Mouse (Mus musculus) layer of hippocampus, adult 18-20 months (tissue): ENCODE results near the gene Slc25a19. TPM values are rescaled to one million over a fixed set of nuclear protein-coding genes. Genes with fewer than 3 reads are reported as not detected.

Experiments
- DNase-seq, 2 experiments: peaks; one replicate each; pipeline ENCODE4 v3.0.0; 2022; ENCODE audit warnings: low spot score in 2 of 2
- total RNA-seq, 2 experiments: library from RNA; stranded (reverse); gene quantifications; 2 replicates each; pipeline ENCODE4 v1.2.3; 2021

The Slc25a19 gene
- total RNA-seq, 2 experiments from 2014 or later: 59.2 to 61.9 TPM

- DNase-seq: no peak
Observed at GRCm38 (mm10) chr11:115619949-115620348, 8.1 kb downstream of the Slc25a19 start.

GRCm38 (mm10) chr11:115618732-115619516, 9.2 kb downstream of the Slc25a19 start:
- DNase-seq: no peak

- no peak for DNase-seq
Observed at GRCm38 (mm10) chr11:115618001-115618400, 10.1 kb downstream of the Slc25a19 start.

GRCm38 (mm10) chr11:115616893-115617292, 11.2 kb downstream of the Slc25a19 start:
- DNase-seq: no peak

GRCm38 (mm10) chr11:115616371-115616770, 11.7 kb downstream of the Slc25a19 start:
- no peak for DNase-seq

GRCm38 (mm10) chr11:115615875-115616274, 12.2 kb downstream of the Slc25a19 start:
- no peak for DNase-seq

- no peak for DNase-seq
Observed at GRCm38 (mm10) chr11:115615108-115615825, 12.8 kb downstream of the Slc25a19 start.

- DNase-seq: no peak
Observed at GRCm38 (mm10) chr11:115614346-115615107, 13.6 kb downstream of the Slc25a19 start.

- no peak for DNase-seq
Observed at GRCm38 (mm10) chr11:115613138-115613945, 14.8 kb downstream of the Slc25a19 start.

GRCm38 (mm10) chr11:115612410-115613137, 15.5 kb downstream of the Slc25a19 start, which contains the start of gene Mif4gd:
Mif4gd (minus strand) TSS chr11:115612969.
- DNase-seq: peak; percentile 70 to 73

GRCm38 (mm10) chr11:115612059-115612409, 16.1 kb downstream of the Slc25a19 start:
- peak in 1 of 2 experiments; percentile 58 for DNase-seq

GRCm38 (mm10) chr11:115611173-115611572, 16.9 kb downstream of the Slc25a19 start:
- DNase-seq: no peak

GRCm38 (mm10) chr11:115609576-115609975, 18.5 kb downstream of the Slc25a19 start:
- no peak for DNase-seq

GRCm38 (mm10) chr11:115608421-115609399, 19.4 kb downstream of the Slc25a19 start:
- DNase-seq: no peak

GRCm38 (mm10) chr11:115606733-115607132, 21.4 kb downstream of the Slc25a19 start:
- DNase-seq: no peak

- DNase-seq: no peak
Observed at GRCm38 (mm10) chr11:115604304-115604696, 23.8 kb downstream of the Slc25a19 start.

GRCm38 (mm10) chr11:115603476-115604303, 24.4 kb downstream of the Slc25a19 start, which contains the start of the genes Mrps7 and Gga3:
Mrps7 (plus strand) TSS chr11:115603925.
Gga3 (minus strand) TSS chr11:115604051.
- peak; percentile 80 to 89 for DNase-seq

GRCm38 (mm10) chr11:115603128-115603475, 25.0 kb downstream of the Slc25a19 start:
- DNase-seq: no peak
